Mouse (Mus musculus) heart, adult 2 months (tissue): Measurements from ENCODE around the gene Ccdc162.

Source experiments
- CTCF ChIP-seq: fragments of 200-600 bp; IDR thresholded peaks from 2 replicates; pipeline ENCODE4 v1.8.1; 2022; ENCODE audit warnings: antibody characterized with exemption, mild to moderate bottlenecking, moderate library complexity
- EP300 ChIP-seq: fragments of 200-500 bp; IDR thresholded peaks from 2 replicates; pipeline ENCODE4 v1.6.1; 2011; ENCODE audit warnings: low read depth, low read length, control low read depth; ENCODE audit not compliant: insufficient read depth
- POLR2A ChIP-seq: fragments of 200-500 bp; IDR thresholded peaks from 2 replicates; pipeline ENCODE4 v1.6.1; 2011; ENCODE audit warnings: mild to moderate bottlenecking, low read depth, low read length, control low read depth; ENCODE audit not compliant: insufficient read depth

DNA sequence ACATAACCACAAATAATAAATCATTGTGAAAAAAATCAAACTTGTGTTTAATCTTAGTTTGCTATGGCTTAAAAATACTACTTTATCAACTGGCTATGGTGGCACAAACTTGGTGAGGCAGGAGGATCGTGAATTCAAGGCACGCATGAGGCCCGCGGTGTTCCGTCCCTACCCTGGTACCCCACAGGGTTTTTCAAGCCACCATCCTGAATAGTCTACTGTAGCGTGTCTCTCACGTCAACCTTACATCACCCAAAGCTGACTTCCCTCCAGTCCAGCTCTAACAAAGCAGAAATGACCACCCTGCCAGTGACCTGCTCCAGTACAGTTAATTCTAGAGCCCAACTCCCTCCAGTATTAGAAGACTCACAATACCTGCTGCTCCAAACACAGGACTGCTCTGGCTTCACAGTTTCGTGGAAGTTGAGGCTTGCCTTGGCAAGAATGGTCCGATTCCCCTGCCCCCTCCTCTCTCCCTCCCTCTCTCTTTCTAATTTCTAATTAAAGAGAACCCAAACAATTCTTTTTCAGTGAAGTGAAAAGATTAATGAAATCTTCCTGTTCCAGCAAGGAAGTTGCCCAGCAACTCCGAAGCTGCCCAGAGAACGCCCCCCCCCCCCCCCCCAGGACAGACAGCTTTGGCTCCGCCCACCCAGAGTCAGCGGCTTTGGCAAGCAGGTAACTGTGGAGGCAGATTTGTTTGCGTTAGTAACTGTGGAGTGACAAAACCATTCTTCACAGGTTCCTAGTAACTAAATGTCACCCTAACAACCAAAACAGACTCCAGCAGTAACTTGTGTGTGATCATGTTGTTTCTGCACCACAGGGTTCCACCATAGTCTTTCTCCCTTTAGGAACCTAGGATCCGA is at the start of gene Ccdc162:
- TF ChIP-seq EP300 (no peak), POLR2A (no peak), CTCF (no peak)
